In genomic region chr15:89358784-89359183, GRCm38 (mm10) we compare ENCODE assay signal across 19 mouse cellular contexts. TPM values are rescaled to one million over a fixed set of nuclear protein-coding genes. Genes with fewer than 3 reads are reported as not detected.
"Had no signal": no experiment of that assay in that cellular context is flagged by ENCODE, and none has a peak within 500 bp of the region (broad histone marks: within the 10 kb centered on the region; RNA-seq: fewer than 3 reads in every experiment).

No protein-coding gene starts in this region.

- H3K9me3 ChIP-seq: lung, embryonic 15.5 days; megakaryocyte, embryonic 14.5 days; midbrain, embryonic 13.5 days; midbrain, embryonic 15.5 days; neural tube, embryonic 12.5 days; stomach, embryonic 15.5 days had no signal

- H3K27ac ChIP-seq: lung, embryonic 15.5 days; macrophage; midbrain, embryonic 13.5 days; midbrain, embryonic 15.5 days; neural tube, embryonic 12.5 days; stomach, embryonic 15.5 days; stomach, postnatal 0 days had no signal

- DNase-seq: lung, adult 2 months; lung, postnatal 14 days; lung, postnatal 36 days; right cerebral cortex, postnatal 14 days; thymus, adult 2 months; thymus, postnatal 25 days; thymus, postnatal 4 days had no signal

- H3K9ac ChIP-seq: lung, embryonic 15.5 days; midbrain, embryonic 13.5 days; midbrain, embryonic 15.5 days; neural tube, embryonic 12.5 days; stomach, embryonic 15.5 days had no signal

- H3K4me2 ChIP-seq: lung, embryonic 15.5 days; midbrain, embryonic 11.5 days; midbrain, embryonic 15.5 days; neural tube, embryonic 12.5 days; stomach, embryonic 15.5 days had no signal

- ATAC-seq: lung, postnatal 0 days; midbrain, embryonic 13.5 days; midbrain, embryonic 15.5 days had no signal

- H3K27me3 ChIP-seq: lung, embryonic 15.5 days; megakaryocyte, embryonic 14.5 days; midbrain, embryonic 13.5 days; midbrain, embryonic 15.5 days; neural tube, embryonic 12.5 days; stomach, embryonic 15.5 days had no signal

- H3K4me3 ChIP-seq: lung, embryonic 15.5 days; megakaryocyte, embryonic 14.5 days; midbrain, embryonic 13.5 days; midbrain, embryonic 15.5 days; neural tube, embryonic 12.5 days; stomach, embryonic 15.5 days had no signal

RNA-seq across cellular contexts. Expression of gene Odf3b, which starts 20.3 kb away (rescaled TPM):
- total RNA-seq: monocyte, adult 5-6 weeks; neutrophil, adult 5-6 weeks had no signal
- polyA plus RNA-seq: macrophage had no signal
